Mouse (Mus musculus): Measurements from ENCODE around the gene Pcid2.
"Not testable (repeated sequence)": the region's sequence is repeated elsewhere in the genome, so short reads cannot be mapped to it uniquely, and the experiment has no call there.

The Pcid2 gene

GRCm38 (mm10) chr8:13077542-13077941 lies 27.7 kb downstream of the Pcid2 start:
- DNase-seq (ENCODE audit: low spot score in 2 of 2), result no peak

- not testable (repeated sequence) for DNase-seq (ENCODE audit: low spot score in 2 of 2)
These were observed 29.7 kb downstream of the Pcid2 start for GRCm38 (mm10) chr8:13075579-13075978.

GRCm38 (mm10) chr8:13075044-13075443 lies 30.2 kb downstream of the Pcid2 start:
- no peak for DNase-seq (ENCODE audit: low spot score in 2 of 2)

GRCm38 (mm10) chr8:13073255-13073654 lies 32.0 kb downstream of the Pcid2 start:
- no peak for DNase-seq (ENCODE audit: low spot score in 2 of 2)

GRCm38 (mm10) chr8:13063112-13063511 lies 42.1 kb downstream of the Pcid2 start:
- DNase-seq (ENCODE audit: low spot score in 2 of 2), result no peak

GRCm38 (mm10) chr8:13060441-13061150 lies 44.7 kb downstream of the Pcid2 start, which contains the start of gene Proz:
TSS of gene Proz (plus strand) at chr8:13060914.
- DNase-seq (ENCODE audit: low spot score in 2 of 2), result no peak

GRCm38 (mm10) chr8:13057351-13057750 lies 47.9 kb downstream of the Pcid2 start:
- DNase-seq (ENCODE audit: low spot score in 2 of 2), result no peak

- DNase-seq (ENCODE audit: low spot score in 2 of 2), result no peak
These were observed 54.7 kb downstream of the Pcid2 start for GRCm38 (mm10) chr8:13050550-13050949.

GRCm38 (mm10) chr8:13047652-13048051 lies 57.6 kb downstream of the Pcid2 start:
- no peak for DNase-seq (ENCODE audit: low spot score in 2 of 2)

GRCm38 (mm10) chr8:13041459-13041858 lies 63.8 kb downstream of the Pcid2 start:
- DNase-seq (ENCODE audit: low spot score in 2 of 2), result no peak

- DNase-seq (ENCODE audit: low spot score in 2 of 2), result no peak
These were observed 66.2 kb downstream of the Pcid2 start for GRCm38 (mm10) chr8:13039054-13039453.

- DNase-seq (ENCODE audit: low spot score in 2 of 2), result no peak
These were observed 67.7 kb downstream of the Pcid2 start for GRCm38 (mm10) chr8:13037569-13037968.

GRCm38 (mm10) chr8:13037015-13037414 lies 68.2 kb downstream of the Pcid2 start, which contains the start of gene F10:
TSS of gene F10 (plus strand) at chr8:13037308.
- no peak for DNase-seq (ENCODE audit: low spot score in 2 of 2)

GRCm38 (mm10) chr8:13036346-13036812 lies 68.9 kb downstream of the Pcid2 start:
- DNase-seq (ENCODE audit: low spot score in 2 of 2), result no peak

GRCm38 (mm10) chr8:13028482-13028881 lies 76.8 kb downstream of the Pcid2 start:
- no peak for DNase-seq (ENCODE audit: low spot score in 2 of 2)

- no peak for DNase-seq (ENCODE audit: low spot score in 2 of 2)
These were observed 77.6 kb downstream of the Pcid2 start for GRCm38 (mm10) chr8:13027615-13028014.
